Mouse (Mus musculus) liver, adult 2 months (tissue): ENCODE data around the gene Mgst3. TPM values are rescaled to one million over a fixed set of nuclear protein-coding genes. Genes with fewer than 3 reads are reported as not detected.
"Not testable (repeated sequence)": the region's sequence is repeated elsewhere in the genome, so short reads cannot be mapped to it uniquely, and the experiment has no call there.

Experiments used
- DNase-seq: peaks from one replicate; pipeline ENCODE4 v3.0.0-alpha.2; 2011; ENCODE audit warnings: low read depth, low spot score; ENCODE audit errors: extremely low read depth
- H3K27ac ChIP-seq: fragments of 200-500 bp; replicated peaks from 2 replicates; pipeline ENCODE4 v1.5.1; 2012; ENCODE audit warnings: low read depth, mild to moderate bottlenecking, control low read depth, inconsistent platforms, low read length; ENCODE audit not compliant: insufficient read depth
- H3K27me3 ChIP-seq: fragments of 200-500 bp; 2 replicates; pipeline ENCODE4 v1.6.1; 2012; ENCODE audit warnings: mild to moderate bottlenecking, moderate library complexity, low read length, inconsistent platforms; ENCODE audit not compliant: control insufficient read depth, insufficient read depth
- H3K36me3 ChIP-seq: fragments of 200-500 bp; 2 replicates; pipeline ENCODE4 v1.6.1; 2012; ENCODE audit warnings: low read length, inconsistent platforms; ENCODE audit not compliant: control insufficient read depth, insufficient read depth
- H3K4me1 ChIP-seq: fragments of 200-500 bp; 2 replicates; pipeline ENCODE4 v1.6.1; 2011; ENCODE audit warnings: low read length; ENCODE audit not compliant: control insufficient read depth, insufficient read depth
- H3K4me3 ChIP-seq: fragments of 200-500 bp; 2 replicates; pipeline ENCODE4 v1.5.1; 2011; ENCODE audit warnings: low read depth, mild to moderate bottlenecking, control low read depth, low read length, moderate library complexity; ENCODE audit not compliant: insufficient read depth
- H3K79me2 ChIP-seq: fragments of 200-500 bp; 2 replicates; pipeline ENCODE4 v1.6.1; 2012; ENCODE audit warnings: inconsistent platforms, mild to moderate bottlenecking, low read length, moderate library complexity; ENCODE audit not compliant: control insufficient read depth, insufficient read depth
- H3K9ac ChIP-seq: fragments of 200-500 bp; 2 replicates; pipeline ENCODE4 v1.6.1; 2012; ENCODE audit warnings: low read depth, mild to moderate bottlenecking, control low read depth, inconsistent platforms, low read length
- CTCF ChIP-seq: fragments of 200-500 bp; IDR thresholded peaks from 2 replicates; pipeline ENCODE4 v1.5.1; 2011; ENCODE audit warnings: low read depth, low read length, control low read depth
- POLR2A ChIP-seq: fragments of 200-500 bp; IDR thresholded peaks from 2 replicates; pipeline ENCODE4 v1.6.1; 2011; ENCODE audit warnings: low read length, control low read depth; ENCODE audit not compliant: insufficient read depth; ENCODE audit errors: extremely low read depth
- WGBS: fragments of 180-500 bp; shearing (Covaris S2); methylation state at CpG from one replicate; pipeline ENCODE4 v1.1.7; 2018; 5-methylcytosine and 5-hydroxymethylcytosine counted together
- polyA plus RNA-seq: library from polyadenylated mRNA; depleted of rRNA; stranded (reverse); fragments of >200 nt; gene quantifications from 2 replicates; pipeline ENCODE4 v1.2.3, GENCODE M21; 2012
- total RNA-seq: library from RNA; depleted of rRNA; stranded (reverse); fragments of >200 nt; gene quantifications from 2 replicates; pipeline ENCODE4 v1.2.3, GENCODE M21; 2014

Mgst3 gene
- total and polyA plus RNA-seq, 2 experiments: 62.5 to 112 TPM

DNA sequence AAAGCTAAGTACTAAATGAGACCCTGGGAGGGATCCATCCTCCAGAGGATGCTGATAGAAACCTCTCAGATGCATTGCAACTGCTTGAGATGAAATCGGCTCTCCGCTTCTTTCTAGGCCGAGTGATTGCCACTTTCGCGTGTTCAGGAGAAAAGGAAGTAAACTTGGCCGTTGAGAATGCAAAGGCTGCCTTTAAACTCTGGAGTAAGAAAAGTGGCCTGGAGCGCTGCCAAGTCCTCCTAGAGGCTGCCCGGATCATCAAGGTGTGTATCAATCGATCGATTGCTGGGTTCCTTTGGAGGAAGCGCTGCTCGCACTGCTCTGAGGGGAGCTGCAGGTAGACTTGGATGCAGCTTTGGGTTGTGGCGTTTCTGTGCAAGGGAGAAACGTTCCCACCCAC, 41.2 kb downstream of the Mgst3 start:
- 53% methylated on average over 14 of the region's 14 CpGs for WGBS
- no peaks in the 10 kb centered on the region for H3K27me3 ChIP-seq
- peak; percentile 46 for DNase-seq
- peaks cover 13% of the 10 kb centered on the region for H3K4me1 ChIP-seq
- H3K27ac ChIP-seq: no peak overlapping the region
- TF ChIP-seq POLR2A (no peak), CTCF (no peak)
- H3K4me3 ChIP-seq: no peak overlapping the region
- peaks cover 4% of the 10 kb centered on the region; the same call in 1 of the 2 replicates for H3K79me2 ChIP-seq
- no peak overlapping the region for H3K9ac ChIP-seq
- H3K36me3 ChIP-seq: peaks cover 35% of the 10 kb centered on the region

DNA sequence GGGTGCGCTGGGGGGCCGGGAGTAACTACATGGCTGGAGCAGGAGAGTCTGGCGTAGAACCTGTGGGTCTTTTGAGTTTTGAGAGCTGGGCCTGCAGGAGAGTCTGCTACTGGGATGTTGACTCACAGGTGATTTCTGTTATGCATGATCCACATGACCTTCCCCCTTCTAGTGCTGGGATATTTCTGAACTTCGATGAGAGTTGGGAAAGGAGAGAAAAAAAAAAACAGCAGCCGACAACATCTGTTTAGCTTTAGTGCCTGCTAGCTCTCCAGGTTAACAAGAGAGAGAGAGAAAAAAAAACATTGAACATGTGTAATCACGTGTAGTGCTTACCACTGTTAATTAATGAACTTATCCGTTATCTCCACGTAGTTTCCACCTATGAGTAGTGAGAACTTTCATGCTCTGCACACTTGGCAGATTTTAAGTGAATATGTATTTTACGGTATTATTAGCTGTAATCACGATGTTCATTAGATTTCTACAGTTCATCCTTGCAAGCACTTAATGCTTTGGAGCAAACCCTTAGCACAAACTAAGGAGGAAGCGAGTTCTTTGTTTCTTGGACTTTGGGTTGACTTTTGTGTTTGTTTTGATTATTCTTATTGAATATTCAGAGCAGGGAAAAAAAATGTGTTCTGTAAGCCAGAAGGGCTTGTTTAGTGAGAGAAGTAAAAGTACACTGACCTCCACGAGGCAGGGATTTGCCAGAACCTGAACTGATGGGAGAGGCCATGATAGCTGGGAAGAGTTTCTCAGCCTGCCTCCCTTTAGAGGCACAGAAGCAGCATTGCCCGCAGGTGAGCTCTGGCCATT, 42.8 kb downstream of the Mgst3 start:
- H3K9ac ChIP-seq: peak overlapping the region; percentile 96
- H3K4me1 ChIP-seq: peaks cover 9% of the 10 kb centered on the region
- H3K79me2 ChIP-seq: peaks cover 4% of the 10 kb centered on the region; the same call in 1 of the 2 replicates
- H3K4me3 ChIP-seq: peak overlapping the region; percentile 89
- DNase-seq: peak; percentile 86
- no peaks in the 10 kb centered on the region for H3K27me3 ChIP-seq
- TF ChIP-seq POLR2A: no peak
- no peak for TF ChIP-seq CTCF
- 8% methylated on average over 13 of the region's 13 CpGs for WGBS
- H3K27ac ChIP-seq: peak overlapping the region; percentile 94
- H3K36me3 ChIP-seq: peaks cover 26% of the 10 kb centered on the region

DNA sequence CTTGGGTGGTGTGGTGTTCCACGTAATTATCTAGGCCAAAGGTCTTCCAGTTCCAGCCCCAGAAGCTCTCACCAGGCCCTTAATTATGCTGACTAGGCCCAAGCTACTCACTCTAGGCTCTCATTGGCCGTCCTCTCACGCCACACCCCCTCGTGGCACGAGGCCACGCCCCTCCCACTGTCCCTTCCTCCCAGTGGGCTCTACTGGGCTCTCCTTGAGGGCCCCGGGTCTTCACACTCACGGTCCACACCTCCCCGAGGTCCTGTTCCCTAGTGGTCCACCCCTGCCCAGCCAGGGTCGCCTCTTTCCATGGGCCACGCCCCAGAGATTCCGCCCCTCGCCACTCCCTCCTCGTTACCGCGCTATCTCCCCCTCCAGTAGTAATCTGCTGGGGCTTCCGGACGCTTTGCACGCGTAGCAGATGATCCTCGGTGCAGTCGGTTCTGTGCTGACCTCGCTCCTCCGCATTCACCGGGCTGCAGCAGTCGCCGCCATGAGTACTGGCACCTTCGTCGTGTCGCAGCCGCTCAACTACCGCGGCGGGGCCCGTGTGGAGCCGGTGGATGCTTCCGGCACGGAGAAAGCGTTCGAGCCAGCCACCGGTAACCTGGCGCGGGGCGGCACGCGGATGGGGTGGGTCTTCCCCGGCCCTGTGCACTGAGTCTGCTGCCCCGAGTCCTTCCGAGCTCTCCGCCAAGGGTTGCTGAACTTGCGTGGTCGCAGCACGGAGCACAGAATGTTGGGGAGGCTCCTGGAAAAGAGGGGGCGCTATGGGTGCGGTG, 43.6 kb downstream of the Mgst3 start, which contains the start of gene Aldh9a1:
Aldh9a1 (plus strand) TSS at position 177 of the 782 bp plus-strand sequence.
- H3K27ac ChIP-seq: peak within 1 kb of the TSS; percentile 94
- WGBS: under 1% methylated on average over 55 of the region's 55 CpGs
- peak within 1 kb of the TSS; percentile 89 for H3K4me3 ChIP-seq
- peak within 1 kb of the TSS; percentile 96 for H3K9ac ChIP-seq
- peaks cover 4% of the 10 kb centered on the region; the same call in 1 of the 2 replicates for H3K79me2 ChIP-seq
- peaks cover 19% of the 10 kb centered on the region for H3K36me3 ChIP-seq
- H3K4me1 ChIP-seq: peaks cover 9% of the 10 kb centered on the region
- no peaks in the 10 kb centered on the region for H3K27me3 ChIP-seq
- DNase-seq: peak; percentile 96
- no peak for TF ChIP-seq CTCF
- peak; percentile 83 for TF ChIP-seq POLR2A

DNA sequence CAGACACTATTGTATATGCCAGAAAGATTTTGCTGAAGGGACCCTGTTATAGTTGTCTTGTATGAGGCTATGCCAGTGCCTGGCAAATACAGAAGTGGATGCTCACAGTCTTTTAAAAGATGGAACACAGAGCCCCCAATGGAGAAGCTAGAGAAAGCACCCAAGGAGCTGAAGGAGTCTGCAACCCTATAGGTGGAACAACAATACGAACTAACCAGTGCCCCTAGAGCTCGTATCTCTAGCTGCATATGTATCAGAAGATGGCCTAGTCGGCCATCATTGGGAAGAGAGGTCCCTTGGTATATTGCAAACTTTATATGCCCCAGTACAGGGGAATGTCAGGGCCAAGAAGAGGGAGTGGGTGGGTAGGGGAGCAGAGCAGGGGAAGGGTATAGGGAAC, 44.4 kb downstream of the Mgst3 start:
- H3K79me2 ChIP-seq, H3K27ac ChIP-seq, H3K9ac ChIP-seq, H3K4me1 ChIP-seq, DNase-seq, H3K4me3 ChIP-seq, H3K27me3 ChIP-seq: not testable (repeated sequence)
- H3K36me3 ChIP-seq: peaks cover 11% of the 10 kb centered on the region
- WGBS: 59% methylated on average over 3 of the region's 3 CpGs

DNA sequence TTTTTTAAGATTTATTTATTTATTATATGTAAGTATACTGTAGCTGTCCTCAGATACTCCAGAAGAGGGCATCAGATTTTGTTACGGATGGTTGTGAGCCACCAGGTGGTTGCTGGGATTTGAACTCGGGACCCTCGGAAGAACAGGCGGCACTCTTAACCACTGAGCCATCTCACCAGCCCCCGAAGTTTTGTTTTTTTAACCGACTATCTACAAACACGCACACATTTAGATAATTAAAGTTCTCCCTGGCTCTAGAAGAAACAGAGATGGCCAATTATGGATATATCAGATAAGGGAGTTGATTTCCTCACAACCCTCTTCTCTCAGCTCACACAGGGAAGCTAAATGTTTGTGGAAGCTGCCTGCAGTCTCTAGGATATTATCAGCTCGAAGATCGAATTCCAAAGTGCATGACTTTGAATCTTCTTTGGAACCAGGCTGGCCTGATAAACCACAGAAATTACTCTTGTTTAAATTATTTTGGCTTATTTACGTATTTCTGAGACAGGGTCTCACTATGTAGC, 47.6 kb downstream of the Mgst3 start:
- peak; percentile 79 for DNase-seq
- not testable (repeated sequence) for H3K4me1 ChIP-seq, H3K27ac ChIP-seq, H3K36me3 ChIP-seq, H3K27me3 ChIP-seq, H3K4me3 ChIP-seq, H3K79me2 ChIP-seq, H3K9ac ChIP-seq
- WGBS: 54% methylated on average over 10 of the region's 10 CpGs
